Mouse (Mus musculus) colon, adult 2 months (tissue): ENCODE results near the gene Zfp593. TPM values are rescaled to one million over a fixed set of nuclear protein-coding genes. Genes with fewer than 3 reads are reported as not detected.

ENCODE experiments used
- polyA plus RNA-seq: library from polyadenylated mRNA; depleted of rRNA; stranded (reverse); fragments of >200 nt; gene quantifications from 2 replicates; pipeline ENCODE4 v1.2.3, GENCODE M21; 2012; rRNA removed

Zfp593 gene
- polyA plus RNA-seq, result 8.8 and 9.7 TPM in 2 replicates

GRCm38 (mm10) chr4:134245148-134245843 is at the start of gene Zfp593:
Zfp593 (minus strand) TSS chr4:134245592.

GRCm38 (mm10) chr4:134287575-134288025 is 42.2 kb upstream of the Zfp593 start, which contains the start of gene Pdik1l:
Pdik1l (minus strand) TSS chr4:134287895.

GRCm38 (mm10) chr4:134253722-134254324 is 8.4 kb upstream of the Zfp593 start, which contains the start of gene Grrp1:
Grrp1 (minus strand) TSS chr4:134254106.

GRCm38 (mm10) chr4:134246719-134247258 is 1.4 kb upstream of the Zfp593 start, which contains the start of gene Gm30191:
Gm30191 (plus strand) TSS chr4:134246935.

GRCm38 (mm10) chr4:134243516-134244250 is 1.7 kb downstream of the Zfp593 start, which contains the start of gene E130218I03Rik:
E130218I03Rik (plus strand) TSS chr4:134243662.

GRCm38 (mm10) chr4:134238279-134238651 is 7.1 kb downstream of the Zfp593 start, which contains the start of gene Cnksr1:
Cnksr1 (minus strand) TSS chr4:134238399.

GRCm38 (mm10) chr4:134227194-134227593 is 18.2 kb downstream of the Zfp593 start, which contains the start of gene Catsper4:
Catsper4 (minus strand) TSS chr4:134227383.

GRCm38 (mm10) chr4:134202904-134203303 is 42.5 kb downstream of the Zfp593 start, which contains the start of gene Gm7534:
Gm7534 (minus strand) TSS chr4:134203004.

Other genes with a start within 250 kb of the Zfp593 start
- gene Dhdds, start 244.7 kb downstream of the Zfp593 start, polyA plus RNA-seq, result 19.4 and 19.7 TPM in 2 replicates
- not detected in 2 replicates for gene Lin28a, start 226.8 kb downstream of the Zfp593 start, polyA plus RNA-seq
- gene Zfp683, start 191.8 kb downstream of the Zfp593 start, polyA plus RNA-seq, result 0.12 and 0.52 TPM in 2 replicates
- 47.0 and 49.2 TPM in 2 replicates for gene Crybg2, start 184.8 kb downstream of the Zfp593 start, polyA plus RNA-seq
- 22.1 and 23.8 TPM in 2 replicates for gene Cd52, start 150.5 kb downstream of the Zfp593 start, polyA plus RNA-seq
- 5.9 and 6.5 TPM in 2 replicates for gene Ubxn11, start 143.0 kb downstream of the Zfp593 start, polyA plus RNA-seq
- gene Sh3bgrl3, start 116.8 kb downstream of the Zfp593 start, polyA plus RNA-seq, result 879 and 909 TPM in 2 replicates
- 15.9 and 20.1 TPM in 2 replicates for gene Cep85, start 58.5 kb downstream of the Zfp593 start, polyA plus RNA-seq
- not detected in 2 replicates for gene Gm7534, start 42.6 kb downstream of the Zfp593 start, polyA plus RNA-seq
- gene Catsper4, start 18.2 kb downstream of the Zfp593 start, polyA plus RNA-seq, result 0.49 and 1.7 TPM in 2 replicates
- gene Cnksr1, start 7.2 kb downstream of the Zfp593 start, polyA plus RNA-seq, result 31.8 and 36.7 TPM in 2 replicates
- not detected in 2 replicates for gene E130218I03Rik, start 1.9 kb downstream of the Zfp593 start, polyA plus RNA-seq
- not detected in 2 replicates for gene Gm30191, start 1.3 kb upstream of the Zfp593 start, polyA plus RNA-seq
- gene Grrp1, start 8.5 kb upstream of the Zfp593 start, polyA plus RNA-seq, result 9.7 and 12.6 TPM in 2 replicates
- gene Pdik1l, start 42.3 kb upstream of the Zfp593 start, polyA plus RNA-seq, result 2.1 and 3.5 TPM in 2 replicates
- not detected in 2 replicates for gene Trim63, start 69.5 kb upstream of the Zfp593 start, polyA plus RNA-seq
- 0.24 and 0.33 TPM in 2 replicates for gene Slc30a2, start 97.6 kb upstream of the Zfp593 start, polyA plus RNA-seq
- gene Extl1, start 138.3 kb upstream of the Zfp593 start, polyA plus RNA-seq, result 0.56 and 2.1 TPM in 2 replicates
- 46.8 and 53.2 TPM in 2 replicates for gene Pafah2, start 150.7 kb upstream of the Zfp593 start, polyA plus RNA-seq
- 11.4 and 14.9 TPM in 2 replicates for gene Stmn1, start 222.7 kb upstream of the Zfp593 start, polyA plus RNA-seq